Mouse (Mus musculus): ENCODE results near the gene Commd1. TPM values are rescaled to one million over a fixed set of nuclear protein-coding genes. Genes with fewer than 3 reads are reported as not detected.

Commd1 gene
- total and polyA plus RNA-seq, 3 experiments = 26.7 to 158 (median 138) TPM

- no peaks in the 10 kb centered on the region for H3K27me3 ChIP-seq (ENCODE audit: control insufficient read depth, insufficient read depth, low read length)
- no peak for DNase-seq
- peaks cover 2% of the 10 kb centered on the region; the same call in 1 of the 2 replicates for H3K4me1 ChIP-seq (ENCODE audit: control insufficient read depth, insufficient read depth, low read length)
- intact Hi-C loops (cut with DNase I) = no loop called here
- TF ChIP-seq EP300 (IDR thresholded peaks at IDR 0.05; ENCODE audit: insufficient read depth, low read depth, low read length) (no peak), POLR2A (IDR thresholded peaks at IDR 0.05; ENCODE audit: insufficient read depth, low read depth, low read length) (no peak), CTCF (IDR thresholded peaks at IDR 0.05) (no peak)
- WGBS = 72% methylated on average over 2 of the region's 2 CpGs
- no peak overlapping the region for H3K27ac ChIP-seq
- H3K9ac ChIP-seq (ENCODE audit: low read depth, low read length) = no peak overlapping the region
- H3K36me3 ChIP-seq (ENCODE audit: control insufficient read depth, insufficient read depth, low read length) = peaks cover 2% of the 10 kb centered on the region; the same call in 1 of the 2 replicates
- H3K79me2 ChIP-seq (replicated peaks; ENCODE audit: control insufficient read depth, insufficient read depth, low read length) = no peaks in the 10 kb centered on the region
- no peak overlapping the region for H3K4me3 ChIP-seq
Observed at GRCm38 (mm10) chr11:22902923-22903322, 79.3 kb downstream of the Commd1 start.

DNA sequence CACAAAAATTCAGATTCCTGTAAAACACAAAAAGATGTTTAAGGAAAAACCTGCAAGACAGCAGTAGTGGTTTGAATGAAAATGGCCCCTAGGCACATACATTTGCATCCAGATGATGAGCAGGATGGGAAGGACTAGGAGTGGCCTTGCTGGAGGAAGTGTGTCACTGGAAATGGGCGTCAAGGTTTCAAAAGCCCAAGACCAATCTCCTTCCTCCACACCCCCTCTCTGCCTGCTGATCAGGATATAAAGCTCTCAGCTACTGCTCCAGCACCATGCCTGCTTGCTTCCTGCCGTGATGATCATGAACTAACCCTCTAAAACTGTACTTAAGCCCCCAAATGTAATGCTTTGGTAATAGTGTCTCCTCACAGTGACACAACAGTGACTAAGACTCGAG lies 82.1 kb downstream of the Commd1 start:
- TF ChIP-seq POLR2A (IDR thresholded peaks at IDR 0.05; ENCODE audit: insufficient read depth, low read depth, low read length) = no peak
- TF ChIP-seq CTCF (IDR thresholded peaks at IDR 0.05) = no peak
- no peak for TF ChIP-seq EP300 (IDR thresholded peaks at IDR 0.05; ENCODE audit: insufficient read depth, low read depth, low read length)
- no peaks in the 10 kb centered on the region for H3K36me3 ChIP-seq (ENCODE audit: control insufficient read depth, insufficient read depth, low read length)
- no peak overlapping the region for H3K27ac ChIP-seq
- no peak for DNase-seq
- no peak overlapping the region for H3K9ac ChIP-seq (ENCODE audit: low read depth, low read length)
- no peak overlapping the region for H3K4me3 ChIP-seq
- H3K79me2 ChIP-seq (replicated peaks; ENCODE audit: control insufficient read depth, insufficient read depth, low read length) = no peaks in the 10 kb centered on the region
- intact Hi-C loops (cut with DNase I) = no loop called here
- H3K4me1 ChIP-seq (ENCODE audit: control insufficient read depth, insufficient read depth, low read length) = no peaks in the 10 kb centered on the region
- WGBS = 72% methylated on average over 3 of the region's 3 CpGs
- H3K27me3 ChIP-seq (ENCODE audit: control insufficient read depth, insufficient read depth, low read length) = no peaks in the 10 kb centered on the region

DNA sequence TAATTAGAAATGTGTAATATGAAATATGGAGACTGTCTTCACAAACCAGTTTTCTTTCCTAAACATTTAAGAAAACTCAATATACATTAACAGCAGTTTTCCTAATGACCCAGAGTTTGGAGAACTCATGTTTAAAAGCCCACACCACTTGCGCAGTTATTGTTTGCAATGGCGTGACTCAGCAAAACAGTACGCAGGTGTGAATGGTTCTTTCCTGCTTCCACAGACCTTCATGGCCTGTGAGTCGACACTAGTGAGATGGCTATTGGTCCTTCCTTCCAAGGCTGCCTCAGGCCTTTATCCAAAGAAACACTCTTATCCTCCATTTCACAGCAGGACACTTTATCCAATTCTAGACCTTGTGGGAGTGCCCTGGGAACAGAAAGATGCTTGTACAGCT lies 84.5 kb downstream of the Commd1 start:
- Histone ChIP-seq H3K4me1 (ENCODE audit: control insufficient read depth, insufficient read depth, low read length) (no peaks in the 10 kb centered on the region), H3K4me3 (no peak overlapping the region), H3K36me3 (ENCODE audit: control insufficient read depth, insufficient read depth, low read length) (no peaks in the 10 kb centered on the region), H3K27me3 (ENCODE audit: control insufficient read depth, insufficient read depth, low read length) (no peaks in the 10 kb centered on the region), H3K9ac (ENCODE audit: low read depth, low read length) (no peak overlapping the region), H3K79me2 (replicated peaks; ENCODE audit: control insufficient read depth, insufficient read depth, low read length) (no peaks in the 10 kb centered on the region), H3K27ac (no peak overlapping the region)
- 96% methylated on average over 4 of the region's 4 CpGs for WGBS
- intact Hi-C loops (cut with DNase I) = no loop called here
- no peak for TF ChIP-seq EP300 (IDR thresholded peaks at IDR 0.05; ENCODE audit: insufficient read depth, low read depth, low read length)
- TF ChIP-seq POLR2A (IDR thresholded peaks at IDR 0.05; ENCODE audit: insufficient read depth, low read depth, low read length) = no peak
- TF ChIP-seq CTCF (IDR thresholded peaks at IDR 0.05) = no peak
- DNase-seq = no peak

DNA sequence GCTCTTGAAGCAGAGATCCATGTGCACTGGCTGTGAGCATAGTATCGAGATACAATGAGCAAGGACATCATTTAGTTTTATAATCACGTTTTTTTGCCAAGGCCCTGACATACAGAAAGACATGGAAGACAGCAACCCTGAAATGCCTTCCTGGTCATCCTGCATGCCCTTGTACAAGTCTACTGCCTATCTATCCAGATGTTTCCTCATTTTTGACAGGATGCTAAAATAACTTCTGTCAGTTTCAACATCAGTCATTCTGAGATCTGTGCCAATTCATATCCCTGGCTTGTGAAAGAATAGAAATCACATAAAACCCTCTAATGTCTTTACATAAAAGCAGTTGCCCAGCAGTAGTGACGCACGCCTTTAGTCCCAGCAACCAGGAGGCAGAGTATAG lies 85.1 kb downstream of the Commd1 start:
- intact Hi-C loops (cut with DNase I) = no loop called here
- no peaks in the 10 kb centered on the region for H3K27me3 ChIP-seq (ENCODE audit: control insufficient read depth, insufficient read depth, low read length)
- H3K4me3 ChIP-seq = no peak overlapping the region
- H3K36me3 ChIP-seq (ENCODE audit: control insufficient read depth, insufficient read depth, low read length) = no peaks in the 10 kb centered on the region
- H3K4me1 ChIP-seq (ENCODE audit: control insufficient read depth, insufficient read depth, low read length) = no peaks in the 10 kb centered on the region
- no peak overlapping the region for H3K9ac ChIP-seq (ENCODE audit: low read depth, low read length)
- no peak for TF ChIP-seq CTCF (IDR thresholded peaks at IDR 0.05)
- WGBS = 76% methylated on average over 4 of the region's 4 CpGs
- H3K79me2 ChIP-seq (replicated peaks; ENCODE audit: control insufficient read depth, insufficient read depth, low read length) = no peaks in the 10 kb centered on the region
- DNase-seq = no peak
- no peak overlapping the region for H3K27ac ChIP-seq

- no peaks in the 10 kb centered on the region for H3K79me2 ChIP-seq (replicated peaks; ENCODE audit: control insufficient read depth, insufficient read depth, low read length)
- intact Hi-C loops (cut with DNase I) = no loop called here
- no peak overlapping the region for H3K27ac ChIP-seq
- H3K4me3 ChIP-seq = no peak overlapping the region
- no peaks in the 10 kb centered on the region for H3K27me3 ChIP-seq (ENCODE audit: control insufficient read depth, insufficient read depth, low read length)
- no peak for TF ChIP-seq EP300 (IDR thresholded peaks at IDR 0.05; ENCODE audit: insufficient read depth, low read depth, low read length)
- TF ChIP-seq POLR2A (IDR thresholded peaks at IDR 0.05; ENCODE audit: insufficient read depth, low read depth, low read length) = no peak
- no peak for TF ChIP-seq CTCF (IDR thresholded peaks at IDR 0.05)
- no peak for DNase-seq
- no peaks in the 10 kb centered on the region for H3K36me3 ChIP-seq (ENCODE audit: control insufficient read depth, insufficient read depth, low read length)
- H3K9ac ChIP-seq (ENCODE audit: low read depth, low read length) = no peak overlapping the region
- no peaks in the 10 kb centered on the region for H3K4me1 ChIP-seq (ENCODE audit: control insufficient read depth, insufficient read depth, low read length)
- 83% methylated on average over 3 of the region's 3 CpGs for WGBS
Observed at GRCm38 (mm10) chr11:22893075-22893474, 89.1 kb downstream of the Commd1 start.

- H3K27me3 ChIP-seq (ENCODE audit: control insufficient read depth, insufficient read depth, low read length) = no peaks in the 10 kb centered on the region
- no peaks in the 10 kb centered on the region for H3K4me1 ChIP-seq (ENCODE audit: control insufficient read depth, insufficient read depth, low read length)
- no peak for DNase-seq
- intact Hi-C loops (cut with DNase I) = no loop called here
- no peaks in the 10 kb centered on the region for H3K79me2 ChIP-seq (replicated peaks; ENCODE audit: control insufficient read depth, insufficient read depth, low read length)
- no peaks in the 10 kb centered on the region for H3K36me3 ChIP-seq (ENCODE audit: control insufficient read depth, insufficient read depth, low read length)
- WGBS = 76% methylated on average over 6 of the region's 6 CpGs
- no peak overlapping the region for H3K27ac ChIP-seq
- TF ChIP-seq EP300 (IDR thresholded peaks at IDR 0.05; ENCODE audit: insufficient read depth, low read depth, low read length) (no peak), POLR2A (IDR thresholded peaks at IDR 0.05; ENCODE audit: insufficient read depth, low read depth, low read length) (no peak), CTCF (IDR thresholded peaks at IDR 0.05) (no peak)
- no peak overlapping the region for H3K4me3 ChIP-seq
- no peak overlapping the region for H3K9ac ChIP-seq (ENCODE audit: low read depth, low read length)
Observed at GRCm38 (mm10) chr11:22892466-22892865, 89.7 kb downstream of the Commd1 start.
